Mouse (Mus musculus): ENCODE results near the gene Ndst2.

GRCm38 (mm10) chr14:20783526-20783925, 49.2 kb upstream of the Ndst2 start:
- no peak for TF ChIP-seq POLR2A (IDR thresholded peaks at IDR 0.05; ENCODE audit: low read depth, low read length)
- no peak for TF ChIP-seq CTCF (conservative IDR thresholded peaks at IDR 0.05; ENCODE audit: insufficient read depth, insufficient read length, low read depth, low read length)

Data from kidney, adult 2 months (tissue).